Mouse (Mus musculus) G1E (cell line): ENCODE data around the gene Zfp747.
"Not testable (repeated sequence)": the region's sequence is repeated elsewhere in the genome, so short reads cannot be mapped to it uniquely, and the experiment has no call there.

ENCODE experiments used
- CTCF ChIP-seq: IDR thresholded peaks from 2 replicates; pipeline ENCODE4 v1.5.1; 2012; ENCODE audit warnings: low read depth, low read length, inconsistent platforms, mixed read lengths
- GATA1 ChIP-seq: IDR thresholded peaks from 2 replicates; pipeline ENCODE4 v1.6.1; 2012; ENCODE audit warnings: borderline replicate concordance, low read length, inconsistent platforms, mixed read lengths
- GATA2 ChIP-seq: IDR thresholded peaks from 2 replicates; pipeline ENCODE4 v1.6.1; 2012; ENCODE audit warnings: low read depth, low read length, inconsistent platforms, borderline replicate concordance

DNA sequence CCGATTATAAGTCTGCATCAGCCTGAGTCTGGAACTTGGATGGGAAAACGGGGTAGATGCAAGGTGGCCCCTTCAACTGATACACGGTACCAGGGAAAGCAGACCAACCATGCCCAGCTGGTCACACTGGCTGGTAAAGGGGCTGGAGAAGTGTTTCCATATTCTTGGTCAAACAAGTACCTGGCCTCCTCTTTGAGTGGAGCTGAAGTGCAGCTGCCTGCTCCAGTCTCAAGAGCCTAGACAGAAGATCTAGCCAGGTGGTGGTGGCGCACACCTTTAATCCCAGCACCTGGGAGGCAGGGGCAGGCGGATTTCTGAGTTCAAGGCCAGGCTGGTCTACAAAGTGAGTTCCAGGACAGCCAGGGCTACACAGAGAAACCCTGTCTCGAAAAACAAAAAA lies 34.0 kb downstream of the Zfp747 start:
- TF ChIP-seq GATA2, CTCF, GATA1: not testable (repeated sequence)
